Mouse (Mus musculus) frontal cortex, adult 2 months (tissue): ENCODE measurements around the gene Prune2. TPM values are rescaled to one million over a fixed set of nuclear protein-coding genes. Genes with fewer than 3 reads are reported as not detected.

Experiments
- DNase-seq, 2 experiments: peaks; one replicate each; pipeline ENCODE4 v3.0.0; 2022; ENCODE audit warnings: low spot score in 1 of 2; ENCODE audit errors: extremely low spot score in 1 of 2
- polyA plus RNA-seq: library from polyadenylated mRNA; depleted of rRNA; stranded (reverse); fragments of >200 nt; gene quantifications from 2 replicates; pipeline ENCODE4 v1.2.3, GENCODE M21; 2012; rRNA removed

Prune2 gene
- polyA plus RNA-seq, result 72.5 and 72.7 TPM in 2 replicates

DNA sequence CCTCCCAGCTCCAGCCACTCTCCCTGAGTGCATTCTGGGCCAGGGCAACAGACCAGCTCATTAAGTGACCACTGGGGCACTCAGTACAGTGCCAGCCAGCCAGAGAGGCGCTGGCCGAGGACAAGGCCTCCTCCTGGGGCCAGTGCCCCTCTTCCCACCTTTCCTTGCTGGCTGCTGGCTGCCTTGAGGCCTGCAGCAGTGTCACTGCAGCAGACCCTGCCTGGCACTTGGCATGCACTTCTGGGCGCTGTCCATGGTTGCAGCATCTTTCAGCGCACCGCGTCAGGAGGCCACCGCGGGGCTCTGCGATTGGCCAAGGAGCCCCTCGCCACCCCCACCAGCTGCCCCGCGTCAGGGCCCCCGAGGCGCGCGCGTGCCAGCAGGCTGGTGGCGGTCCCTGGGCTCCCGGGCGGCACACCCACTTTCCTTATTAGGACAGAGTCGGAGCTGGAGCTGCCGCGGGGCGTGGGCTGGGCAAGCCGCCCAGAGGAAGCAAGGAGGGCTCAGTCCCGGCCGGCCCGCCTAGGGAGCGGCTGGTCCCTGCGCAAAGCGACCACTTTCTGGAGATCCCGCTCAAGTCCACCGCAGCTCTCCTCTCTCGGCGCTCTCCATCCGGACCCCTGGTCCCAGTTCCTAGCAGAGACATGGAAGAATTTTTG lies at the start of gene Prune2:
TSS of gene Prune2 (plus strand) at position 506 of the 659 bp plus-strand sequence.
- DNase-seq, result peak in 1 of 2 experiments; percentile 38

DNA sequence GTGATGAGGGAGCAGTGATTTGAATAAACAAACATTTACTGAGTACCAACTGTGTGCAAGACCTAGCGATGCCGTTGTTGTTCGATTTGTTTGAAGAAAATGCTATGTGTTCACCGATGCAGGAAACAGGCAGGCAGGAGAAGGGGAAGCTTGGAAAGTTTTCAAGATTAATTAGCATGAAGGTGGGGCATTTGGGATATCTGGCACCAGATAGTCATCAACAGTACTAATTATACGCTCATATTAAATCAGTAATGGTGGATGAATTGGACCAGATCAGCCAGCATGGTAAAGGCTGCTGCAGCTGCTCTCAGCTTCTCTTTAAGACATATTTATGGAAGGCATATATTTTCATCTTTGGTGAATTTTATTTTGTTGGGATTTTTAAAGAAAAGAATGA lies 44.4 kb upstream of the Prune2 start:
- no peak for DNase-seq

DNA sequence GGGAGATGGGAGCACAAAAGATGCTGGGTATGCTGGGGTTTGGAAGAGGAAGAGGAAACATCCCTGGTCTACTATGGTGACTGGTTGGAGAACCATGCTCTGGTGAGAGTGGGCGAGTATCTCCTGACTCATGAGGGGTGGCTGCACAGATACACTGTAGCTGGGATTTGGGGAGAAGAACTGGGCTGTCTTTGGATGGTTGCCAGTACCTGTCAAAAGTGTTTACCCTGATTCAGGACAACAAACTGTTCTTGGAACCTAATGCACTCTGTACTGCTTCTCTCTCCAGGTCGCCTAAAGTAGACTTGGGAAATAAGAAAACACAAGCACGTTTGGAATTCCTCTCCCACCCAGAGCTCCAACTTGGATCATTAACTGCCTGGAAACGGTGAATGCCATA lies 31.4 kb upstream of the Prune2 start:
- no peak for DNase-seq

DNA sequence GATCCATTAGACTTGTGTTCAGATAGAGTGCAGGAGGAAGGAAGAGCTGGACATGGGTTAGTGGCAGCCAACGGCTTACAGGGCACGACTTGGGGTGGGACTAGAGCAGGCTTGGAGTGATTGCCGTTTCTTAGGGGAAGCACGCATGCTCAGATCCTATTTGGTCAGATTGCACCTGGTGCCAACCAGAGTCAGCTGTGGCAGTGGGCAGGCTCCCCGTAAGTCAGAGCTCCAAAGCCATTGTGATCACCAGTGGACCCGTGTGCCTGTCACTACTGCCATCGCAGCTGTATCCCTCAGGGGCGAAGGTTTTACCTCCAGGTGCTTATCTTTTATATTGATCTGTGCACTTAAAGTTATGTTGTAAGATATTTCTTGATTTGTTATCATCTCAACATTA lies 21.3 kb upstream of the Prune2 start:
- DNase-seq, result no peak

DNA sequence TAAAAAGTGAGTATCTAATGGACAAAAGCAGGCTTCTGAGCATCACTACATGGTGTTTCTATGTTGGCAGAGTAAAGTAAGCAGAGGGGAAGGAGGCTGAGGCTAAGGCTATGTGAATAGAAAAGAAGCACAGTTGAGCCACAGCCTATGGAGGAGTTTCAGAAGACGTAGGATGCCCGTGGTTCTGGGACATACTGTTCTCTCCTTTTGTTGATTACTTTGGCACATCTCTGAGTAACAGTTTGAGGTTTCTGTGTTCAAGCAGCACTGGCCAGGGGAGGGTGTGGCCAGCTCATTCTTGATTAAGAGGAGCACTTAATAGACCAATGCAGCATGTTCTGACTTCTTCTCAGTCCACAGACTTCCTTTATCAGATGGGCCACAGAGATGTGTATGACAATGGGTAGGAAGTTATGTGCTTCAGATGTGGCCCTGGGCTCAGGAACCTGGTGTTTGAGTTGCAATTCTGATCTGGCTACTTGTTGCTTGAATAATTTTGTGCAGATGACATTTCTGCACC lies 7.1 kb upstream of the Prune2 start:
- no peak for DNase-seq

DNA sequence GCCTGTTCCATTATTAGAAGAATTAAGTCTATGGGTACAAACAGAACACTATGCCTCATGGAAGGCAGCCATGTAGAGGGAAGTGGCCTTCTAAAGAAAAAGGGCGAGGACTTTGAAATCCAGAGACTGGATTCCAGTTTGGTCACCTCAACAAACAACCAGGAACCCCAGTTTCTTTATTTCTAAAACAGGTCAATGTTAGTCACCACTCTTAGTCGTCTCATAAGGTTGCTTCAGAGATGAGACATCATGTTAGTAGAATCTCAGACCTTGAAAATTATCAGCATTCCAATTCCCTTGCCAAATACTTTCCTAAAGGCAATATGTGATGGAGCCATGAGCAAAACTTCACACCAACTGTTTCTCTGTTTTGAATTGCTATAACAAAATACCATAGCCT lies 6.6 kb upstream of the Prune2 start:
- no peak for DNase-seq

DNA sequence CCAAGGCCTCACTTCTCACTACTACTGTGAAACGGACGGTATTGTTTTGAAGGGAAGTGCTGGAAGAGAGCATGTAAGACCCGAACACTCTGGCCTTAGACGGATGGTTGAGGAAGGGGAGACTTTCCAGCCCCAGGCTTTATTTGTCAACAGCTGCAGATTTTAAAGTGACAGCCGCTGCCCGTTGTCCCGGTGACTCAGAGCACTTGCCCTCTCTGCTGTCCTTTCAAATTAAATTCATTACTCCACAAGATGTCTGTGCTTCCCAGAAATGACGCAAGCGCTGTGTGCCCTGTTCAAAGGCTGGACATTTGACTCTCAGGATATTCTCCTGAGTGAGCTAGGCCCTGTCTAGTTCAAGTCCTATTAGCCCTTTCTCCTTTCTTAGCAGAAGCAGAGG lies 5.9 kb upstream of the Prune2 start:
- no peak for DNase-seq

DNA sequence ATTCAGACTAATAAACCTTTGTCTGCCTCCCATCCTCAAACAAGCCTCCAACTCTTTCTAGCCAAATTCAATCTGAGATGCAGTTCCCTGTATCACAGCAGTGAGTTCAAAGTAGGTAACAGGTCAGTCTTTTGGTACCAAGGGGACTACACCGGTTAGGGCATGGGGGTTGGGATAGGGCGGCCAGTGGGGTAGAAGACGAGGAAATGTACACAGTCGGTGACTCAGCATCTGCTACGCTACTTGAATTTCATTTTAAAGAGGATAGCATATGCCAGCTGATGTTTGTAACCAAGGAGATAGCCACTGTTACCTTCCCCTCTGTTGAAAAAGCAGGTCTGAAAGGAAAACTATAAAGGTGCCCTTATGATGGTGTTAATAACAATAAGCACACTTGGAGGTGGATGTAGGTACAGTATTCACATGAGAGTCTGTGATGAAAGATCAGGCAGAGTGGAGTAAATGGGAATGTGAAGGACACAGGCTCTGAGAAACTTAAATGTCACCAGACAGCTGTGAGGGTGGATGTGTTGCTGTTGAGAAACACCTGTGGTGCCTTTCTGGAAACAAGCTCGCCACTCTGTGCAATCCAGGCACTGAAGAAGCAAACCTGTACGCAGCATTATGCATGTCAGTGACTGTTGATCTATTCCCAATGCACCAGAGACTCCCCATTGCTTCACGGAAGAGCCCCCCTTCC lies 5.1 kb upstream of the Prune2 start:
- no peak for DNase-seq

DNA sequence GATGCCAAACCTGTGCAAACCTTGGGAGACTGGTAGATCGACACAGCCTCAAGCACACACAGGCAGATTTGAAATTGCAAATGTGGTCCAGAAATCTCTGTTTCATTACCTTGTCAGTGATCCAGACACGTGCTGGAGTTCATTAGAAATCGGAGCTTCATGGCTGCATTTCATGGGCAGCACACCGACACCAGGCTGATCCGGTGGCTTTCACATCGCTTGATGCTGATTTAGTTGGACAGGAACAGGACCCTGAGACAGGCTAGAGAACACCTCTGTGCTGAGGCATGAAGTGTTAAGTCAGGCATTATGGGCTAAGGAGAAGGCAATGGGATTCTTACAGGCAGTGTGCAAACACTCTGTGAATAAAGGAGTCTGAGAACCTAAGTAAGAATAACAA lies 1.2 kb upstream of the Prune2 start:
- no peak for DNase-seq

DNA sequence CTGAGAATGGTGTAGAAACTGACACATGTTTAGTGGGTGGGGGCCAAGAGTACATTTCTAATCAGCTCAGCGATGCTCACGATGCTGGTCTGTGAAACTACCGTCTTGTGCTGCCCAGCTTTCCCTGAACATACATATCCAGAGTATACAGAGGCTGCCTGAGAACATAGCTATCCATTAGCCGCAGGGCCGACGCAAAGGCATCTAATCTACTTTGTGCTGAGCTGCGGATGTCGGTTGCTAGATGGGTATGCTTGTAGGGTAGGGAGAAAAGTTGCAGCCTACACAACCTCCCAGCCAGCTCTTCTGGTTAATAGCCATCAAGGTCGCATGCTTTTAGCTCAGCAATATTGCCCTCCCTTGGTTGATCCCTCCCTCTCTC lies 696 bp upstream of the Prune2 start:
- no peak for DNase-seq

DNA sequence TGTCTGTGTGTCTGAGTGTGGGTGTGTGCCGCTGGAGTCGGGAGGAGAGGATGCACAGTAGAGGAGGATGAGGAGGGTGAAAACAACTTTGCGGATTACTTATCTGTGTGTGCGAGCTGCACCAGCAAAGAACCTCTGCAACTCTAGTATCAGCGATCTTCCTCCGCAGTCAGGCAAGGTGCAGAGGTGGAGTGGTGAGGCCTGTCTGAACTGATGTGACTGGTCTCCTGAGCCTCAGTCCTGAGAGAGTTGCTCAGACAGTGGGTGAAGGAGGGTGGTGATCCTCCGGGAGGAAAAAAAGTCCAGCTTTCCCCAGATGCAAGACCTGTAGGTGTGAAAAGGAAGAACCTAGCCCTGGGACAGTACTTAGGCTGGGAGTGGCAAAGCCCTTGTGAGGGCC lies 401 bp downstream of the Prune2 start:
- DNase-seq, result no peak

DNA sequence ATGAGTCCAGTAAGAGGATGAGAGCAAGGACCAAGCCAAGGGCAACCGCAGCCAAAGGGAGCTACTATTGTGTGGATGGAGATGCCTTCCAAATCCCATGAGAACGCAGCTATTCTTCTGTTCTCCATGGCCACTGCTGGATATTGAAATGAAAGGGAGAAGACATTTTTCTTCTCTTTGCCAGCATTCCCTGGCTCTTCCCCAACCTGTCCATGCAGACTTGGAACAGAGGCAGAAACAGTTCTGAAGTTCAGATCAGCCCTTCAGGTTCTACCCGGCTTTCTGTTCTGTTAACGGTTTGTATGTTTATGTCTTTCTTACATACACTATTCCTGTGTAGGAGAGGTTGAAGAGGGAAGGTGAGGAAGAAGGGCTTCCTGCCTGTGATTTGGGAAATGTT lies 3.1 kb downstream of the Prune2 start:
- DNase-seq, result no peak

DNA sequence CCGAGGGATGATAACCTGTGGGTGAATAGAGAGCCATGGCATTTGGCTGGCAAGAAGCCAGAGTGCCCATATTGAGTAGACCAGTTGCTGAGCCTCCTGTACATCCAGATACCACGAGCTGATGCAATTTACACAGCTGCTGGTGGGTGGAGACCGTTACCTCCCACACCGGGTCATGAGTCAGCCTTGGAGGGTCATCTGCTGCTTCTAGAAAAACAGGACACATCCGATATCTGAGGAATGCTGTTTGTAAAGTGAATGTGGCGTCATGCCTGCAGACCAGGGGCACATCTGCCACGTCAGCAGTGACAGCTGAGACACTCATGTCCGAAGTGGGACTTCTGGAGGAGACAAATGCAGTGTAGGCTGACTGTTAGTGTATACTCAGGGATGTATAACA lies 3.6 kb downstream of the Prune2 start:
- no peak for DNase-seq

DNA sequence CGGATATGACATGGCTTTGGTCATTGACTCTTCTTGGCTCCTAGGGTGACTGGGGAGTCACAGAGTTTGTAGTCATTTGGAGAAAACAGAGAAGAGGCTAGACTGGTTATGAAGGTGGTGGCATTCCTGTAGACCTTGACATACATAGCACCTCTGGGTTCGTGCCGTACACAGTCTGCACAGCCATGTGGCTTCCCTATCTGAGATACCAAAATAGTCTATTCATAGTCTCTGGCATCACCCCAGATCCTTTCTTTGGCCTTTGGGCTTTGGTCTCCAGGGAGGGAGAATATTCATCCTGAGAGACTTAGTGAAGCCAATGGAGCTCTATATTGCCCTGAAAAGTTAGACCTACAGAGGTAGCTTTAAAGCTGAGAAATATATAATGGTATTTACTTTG lies 5.1 kb downstream of the Prune2 start:
- DNase-seq, result no peak

DNA sequence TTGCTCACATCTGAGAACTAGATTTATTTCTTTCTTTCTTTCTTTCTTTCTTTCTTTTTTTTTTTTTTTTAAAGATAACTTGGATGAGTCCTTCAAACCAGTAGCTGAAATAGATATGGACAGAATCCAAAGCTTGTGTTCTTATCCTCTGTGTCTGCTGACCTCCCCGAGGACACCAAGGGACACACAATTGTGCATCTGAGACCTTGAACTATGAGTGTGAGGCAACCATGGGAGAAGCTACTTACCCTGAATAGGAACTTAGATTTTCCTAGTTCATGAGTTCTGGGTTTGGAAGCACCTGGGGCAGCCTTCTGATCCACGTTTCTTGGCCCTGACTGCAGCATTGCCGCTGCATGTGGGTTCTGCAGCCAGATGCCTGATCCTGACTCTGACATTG lies 7.3 kb downstream of the Prune2 start:
- DNase-seq, result no peak

DNA sequence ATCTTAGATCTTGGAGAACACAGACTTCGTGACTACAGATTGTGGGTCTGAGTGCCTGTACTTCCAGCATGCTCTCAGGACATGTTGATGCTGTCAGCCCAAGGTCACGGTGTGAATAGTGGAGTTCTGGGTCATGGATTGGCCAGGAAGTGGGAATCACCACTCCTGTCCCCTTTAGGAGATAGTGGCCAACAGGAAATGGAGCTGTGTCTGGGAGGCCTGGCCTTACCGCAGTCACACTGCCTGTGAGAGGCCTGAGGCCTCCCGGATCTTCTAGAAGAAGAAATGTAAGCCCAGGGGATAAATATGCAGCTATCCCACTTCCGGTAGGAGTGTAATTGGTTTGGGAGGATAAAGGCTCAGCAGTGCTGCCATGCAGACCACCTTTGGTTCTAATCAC lies 12.8 kb downstream of the Prune2 start:
- DNase-seq, result no peak

DNA sequence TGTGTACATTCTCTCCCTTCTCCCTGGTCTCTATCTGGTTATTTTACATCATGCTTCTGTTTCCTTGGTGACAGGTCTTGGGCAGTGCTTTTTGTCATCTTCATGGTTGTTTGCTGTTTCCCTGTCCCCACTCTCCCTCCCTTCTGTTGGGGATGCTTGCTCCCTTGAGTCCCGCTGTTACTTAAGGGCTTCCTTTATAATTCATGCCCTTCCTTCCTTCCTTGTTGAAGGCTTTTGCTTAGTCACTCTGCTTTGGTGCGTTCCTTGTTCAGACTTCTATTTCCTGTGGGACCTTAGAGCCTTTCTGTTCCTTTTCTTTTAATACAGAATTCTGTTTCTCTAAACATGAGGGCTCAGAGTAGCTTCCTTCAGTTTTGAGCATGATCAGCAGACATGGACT lies 14.7 kb downstream of the Prune2 start:
- DNase-seq, result no peak

DNA sequence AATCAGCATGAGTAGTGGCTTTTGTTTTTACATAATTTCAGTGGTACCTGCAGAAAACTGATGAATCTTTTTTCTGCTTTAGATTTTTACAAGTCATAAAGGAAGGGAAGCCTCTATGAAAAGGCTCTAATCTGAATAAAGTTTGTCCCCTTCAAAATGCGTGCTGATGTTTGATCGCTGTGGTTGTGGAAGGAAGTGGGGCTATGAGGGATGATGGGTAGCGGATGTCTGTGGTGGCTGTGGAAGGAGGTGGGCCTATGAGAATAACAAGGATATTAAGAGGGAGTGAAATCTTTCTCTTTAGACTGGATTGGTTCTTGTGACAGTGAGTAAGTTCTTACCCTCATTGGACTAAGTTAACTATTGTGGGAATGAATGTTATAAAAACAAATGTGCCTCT lies 23.0 kb downstream of the Prune2 start:
- no peak for DNase-seq

DNA sequence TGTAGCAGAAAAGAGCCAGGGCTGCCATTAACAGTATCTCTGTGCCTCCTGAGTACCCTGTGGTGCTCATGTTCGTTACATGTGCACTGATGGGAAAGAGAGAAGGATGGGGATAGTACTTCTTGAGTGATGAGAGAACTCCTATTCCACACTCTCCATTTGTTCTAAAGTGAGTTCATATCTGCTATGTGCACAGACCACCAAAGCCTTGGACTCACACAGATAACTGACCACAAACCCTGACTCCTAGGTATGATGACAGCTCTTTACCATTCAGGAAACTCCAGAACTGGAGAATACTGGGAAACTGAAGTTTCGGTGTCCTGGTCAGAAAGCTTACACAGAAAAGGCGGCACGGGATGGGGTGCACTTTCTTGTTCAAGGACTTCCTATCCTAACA lies 25.8 kb downstream of the Prune2 start:
- no peak for DNase-seq

DNA sequence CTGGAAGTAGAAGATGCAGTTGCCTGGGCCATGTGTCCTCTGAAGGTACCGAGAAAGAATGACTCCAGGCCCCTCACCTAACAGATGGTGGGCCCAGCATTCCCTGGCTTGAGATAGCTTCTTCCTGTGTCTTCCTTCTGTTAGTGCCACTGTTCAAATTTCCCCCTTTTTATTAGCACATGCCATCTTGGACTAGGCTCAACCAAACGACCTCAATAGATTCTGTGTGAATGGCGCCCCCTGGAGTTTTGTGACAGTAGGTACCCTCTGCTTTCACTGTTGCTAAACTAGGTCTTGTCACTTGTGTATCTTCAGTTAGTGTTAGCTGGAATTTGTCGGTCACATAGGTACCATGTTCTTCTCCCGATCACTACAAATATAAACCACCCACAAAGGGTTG lies 29.0 kb downstream of the Prune2 start:
- peak in 1 of 2 experiments; percentile 34 for DNase-seq

DNA sequence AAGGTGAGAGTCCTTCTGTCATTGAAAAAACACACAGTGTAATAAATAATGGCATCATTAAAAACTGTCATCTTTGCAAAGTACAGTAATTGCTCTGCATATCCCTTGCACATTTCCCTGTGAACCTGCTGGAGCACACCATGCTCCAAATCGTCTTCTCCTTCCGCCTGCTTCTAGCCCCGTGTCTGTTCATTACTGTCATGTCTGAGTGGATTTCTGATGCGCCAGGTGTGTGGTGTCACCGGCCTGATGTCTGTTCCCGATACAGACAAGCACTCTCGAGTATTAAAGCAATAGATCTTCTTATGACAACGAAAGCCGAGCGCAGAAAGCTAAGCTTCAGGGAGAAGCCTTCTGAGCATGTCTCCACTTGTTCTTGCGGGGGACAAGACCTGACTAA lies 32.1 kb downstream of the Prune2 start:
- no peak for DNase-seq

DNA sequence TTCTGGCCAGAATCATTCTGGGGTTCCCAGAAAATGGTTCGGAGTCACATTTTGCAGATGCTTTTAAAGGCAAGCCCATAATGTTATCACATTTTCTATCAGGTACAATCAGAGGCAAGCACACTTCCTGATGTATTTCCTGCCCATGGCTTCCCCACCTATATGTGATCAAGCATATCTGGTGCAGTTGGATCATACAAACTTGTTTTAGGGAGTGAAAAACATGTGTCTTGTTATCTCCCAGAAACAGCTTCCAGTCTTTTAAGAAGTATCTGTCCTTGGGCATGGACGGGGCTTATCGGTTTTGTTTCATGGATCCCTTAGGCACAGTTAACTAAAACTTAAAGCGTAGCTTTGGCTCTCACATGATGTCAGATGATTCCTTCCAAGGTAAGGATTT lies 36.2 kb downstream of the Prune2 start:
- DNase-seq, result no peak
